In the genomic region with DNA sequence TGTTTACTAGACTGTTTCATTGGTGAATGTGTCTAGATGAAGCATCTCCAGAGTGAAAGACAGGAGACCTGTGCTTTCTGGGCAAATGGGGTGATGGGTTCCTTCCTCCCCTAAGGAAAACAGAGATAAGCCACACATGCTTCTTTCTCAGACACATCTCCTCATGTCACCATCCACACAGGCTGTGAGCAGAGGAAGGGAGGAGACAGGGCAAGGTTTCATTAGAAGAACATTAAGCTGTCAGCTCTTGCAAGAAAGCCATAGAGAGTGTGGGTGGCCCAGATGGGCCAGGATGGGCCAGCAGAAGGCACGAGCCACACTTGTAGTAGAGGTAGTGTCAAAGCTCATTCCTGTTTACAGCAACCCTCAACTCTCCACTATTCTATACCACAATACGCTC, we compare ENCODE assay signal across 32 mouse cellular contexts. TPM values are rescaled to one million over a fixed set of nuclear protein-coding genes. Genes with fewer than 3 reads are reported as not detected.
A peak's percentile ranks its signal among the peaks of the same experiment; 100 is the strongest.
DNase-seq lines count a peak whose midpoint lies in the region; ATAC-seq and TF ChIP-seq lines count a peak whose summit lies in the region.
"Had no signal": no experiment of that assay in that cellular context is flagged by ENCODE, and none has a peak within 500 bp of the region (broad histone marks: within the 10 kb centered on the region; RNA-seq: fewer than 3 reads in every experiment).

No protein-coding gene starts in this region.

- no peaks in the 10 kb centered on the region for H3K27me3 ChIP-seq in intestine, embryonic 14.5 days (replicated peaks; ENCODE audit: control insufficient read depth, insufficient read depth, low read length)
- H3K27me3 ChIP-seq in intestine, postnatal 0 days (replicated peaks; ENCODE audit: control insufficient read depth, insufficient read depth, low read length), result no peaks in the 10 kb centered on the region
- H3K27me3 ChIP-seq in kidney, postnatal 0 days (ENCODE audit: insufficient read depth, low read length), result no peaks in the 10 kb centered on the region
- H3K27me3 ChIP-seq in kidney, embryonic 16.5 days (ENCODE audit: insufficient read depth, low read length), result no peaks in the 10 kb centered on the region
- H3K27me3 ChIP-seq: CH12.LX; embryonic facial prominence, embryonic 13.5 days; heart, embryonic 12.5 days; heart, embryonic 15.5 days; hindbrain, embryonic 15.5 days had no signal

- TF ChIP-seq POLR2A in embryonic fibroblast, embryonic 13.5 days (IDR thresholded peaks at IDR 0.05; ENCODE audit: low read depth, low read length), result no peak

- H3K9me3 ChIP-seq in intestine, embryonic 14.5 days (ENCODE audit: control insufficient read depth, low read length), result no peaks in the 10 kb centered on the region
- no peaks in the 10 kb centered on the region for H3K9me3 ChIP-seq in intestine, postnatal 0 days (ENCODE audit: control insufficient read depth)
- H3K9me3 ChIP-seq in kidney, postnatal 0 days (replicated peaks; ENCODE audit: low read length), result no peaks in the 10 kb centered on the region
- no peaks in the 10 kb centered on the region for H3K9me3 ChIP-seq in kidney, embryonic 16.5 days (ENCODE audit: low read length)
- H3K9me3 ChIP-seq: embryonic facial prominence, embryonic 10.5 days; embryonic facial prominence, embryonic 13.5 days; G1E; heart, embryonic 12.5 days; heart, embryonic 15.5 days; hindbrain, embryonic 15.5 days had no signal

- ATAC-seq in intestine, embryonic 14.5 days (replicated peaks; ENCODE audit: low FRiP score, low TSS enrichment, low read depth), result no peak
- no peak for ATAC-seq in intestine, postnatal 0 days
- no peak for ATAC-seq in kidney, postnatal 0 days (replicated peaks; ENCODE audit: low FRiP score, low read depth)
- ATAC-seq in kidney, embryonic 16.5 days (ENCODE audit: low FRiP score, low TSS enrichment), result no peak
- ATAC-seq in erythroid progenitor cell, adult 5-6 weeks (replicated peaks; ENCODE audit: low FRiP score, poor library complexity, severe bottlenecking), result no peak
- ATAC-seq: forebrain, embryonic 14.5 days; forebrain, postnatal 0 days had no signal

- no peak overlapping the region for H3K4me3 ChIP-seq in intestine, embryonic 14.5 days (ENCODE audit: low read depth, low read length)
- no peak overlapping the region for H3K4me3 ChIP-seq in intestine, postnatal 0 days (ENCODE audit: low read depth, low read length)
- no peak overlapping the region for H3K4me3 ChIP-seq in kidney, postnatal 0 days (replicated peaks; ENCODE audit: low read depth, low read length)
- no peak overlapping the region for H3K4me3 ChIP-seq in kidney, embryonic 16.5 days (ENCODE audit: low read length)
- no peak overlapping the region for H3K4me3 ChIP-seq in embryonic fibroblast, embryonic 13.5 days (ENCODE audit: insufficient read depth, low read length)
- H3K4me3 ChIP-seq: embryonic facial prominence, embryonic 10.5 days; embryonic facial prominence, embryonic 13.5 days; gastrocnemius, adult 2 months; heart, embryonic 12.5 days; heart, embryonic 15.5 days; hindbrain, embryonic 15.5 days had no signal

- no peak overlapping the region for H3K27ac ChIP-seq in intestine, embryonic 14.5 days (ENCODE audit: low read depth)
- H3K27ac ChIP-seq in intestine, postnatal 0 days (ENCODE audit: low read depth, low read length), result no peak overlapping the region
- H3K27ac ChIP-seq in kidney, postnatal 0 days, result no peak overlapping the region
- H3K27ac ChIP-seq in kidney, embryonic 16.5 days (ENCODE audit: low read length), result no peak overlapping the region
- H3K27ac ChIP-seq in embryonic fibroblast, embryonic 13.5 days (ENCODE audit: insufficient read depth, low read length), result peak overlapping the region; percentile 39; the same call in 1 of the 2 replicates
- H3K27ac ChIP-seq: embryonic facial prominence, embryonic 10.5 days; embryonic facial prominence, embryonic 13.5 days; gastrocnemius, adult 2 months; heart, embryonic 15.5 days; hindbrain, embryonic 15.5 days had no signal

- H3K4me2 ChIP-seq in intestine, embryonic 14.5 days (ENCODE audit: low read length), result no peak overlapping the region
- no peak overlapping the region for H3K4me2 ChIP-seq in intestine, postnatal 0 days (replicated peaks; ENCODE audit: low read depth)
- H3K4me2 ChIP-seq in kidney, postnatal 0 days (ENCODE audit: low read length), result no peak overlapping the region
- H3K4me2 ChIP-seq in kidney, embryonic 16.5 days (replicated peaks; ENCODE audit: low read depth, low read length), result no peak overlapping the region
- H3K4me2 ChIP-seq: embryonic facial prominence, embryonic 13.5 days; heart, embryonic 12.5 days; heart, embryonic 15.5 days; hindbrain, embryonic 15.5 days had no signal

- TF ChIP-seq CTCF in intestine, postnatal 0 days (IDR thresholded peaks at IDR 0.05; ENCODE audit: low read depth), result no peak
- TF ChIP-seq CTCF in kidney, postnatal 0 days (IDR thresholded peaks at IDR 0.05; ENCODE audit: low read depth), result no peak
- no peak for TF ChIP-seq CTCF in embryonic fibroblast, embryonic 13.5 days (IDR thresholded peaks at IDR 0.05; ENCODE audit: borderline replicate concordance, insufficient read depth, low read length)

- H3K4me1 ChIP-seq in intestine, embryonic 14.5 days (replicated peaks; ENCODE audit: control insufficient read depth, insufficient read depth, low read length), result 0 out of 2 replicates have a peak, but pooled peaks cover 3% of the 10 kb centered on the region
- H3K4me1 ChIP-seq in intestine, postnatal 0 days (replicated peaks; ENCODE audit: control insufficient read depth, insufficient read depth, low read length), result no peaks in the 10 kb centered on the region
- no peaks in the 10 kb centered on the region for H3K4me1 ChIP-seq in kidney, postnatal 0 days (replicated peaks; ENCODE audit: insufficient read depth, low read length)
- peaks cover 14% of the 10 kb centered on the region for H3K4me1 ChIP-seq in kidney, embryonic 16.5 days (ENCODE audit: insufficient read depth, low read length)
- H3K4me1 ChIP-seq in embryonic fibroblast, embryonic 13.5 days (ENCODE audit: control insufficient read depth, insufficient read depth, low read length), result peaks cover 8% of the 10 kb centered on the region

- DNase-seq in intestine, embryonic 14.5 days (ENCODE audit: low spot score), result peak; percentile 27
- peak; percentile 22 for DNase-seq in kidney, postnatal 0 days (ENCODE audit: low spot score)
- DNase-seq in gastrocnemius, postnatal 10 days, result no peak
- DNase-seq: adrenal gland, adult 2 months; adrenal gland, postnatal 14 days; B cell, adult 2 months; cerebellum, adult 11-12 months; cerebellum, adult 8-10 months; cerebellum, postnatal 10 days; cerebellum, postnatal 36 days; embryo, embryonic 11 days; forebrain, postnatal 0 days; gastrocnemius, adult 2 months; gastrocnemius, postnatal 25 days; heart, adult 18-20 months; heart, postnatal 10 days; heart, postnatal 36 days had no signal

- 80% methylated on average over 2 of the region's 2 CpGs for WGBS in intestine, embryonic 14.5 days
- WGBS in intestine, postnatal 0 days, result 79% methylated on average over 2 of the region's 2 CpGs
- 48% methylated on average over 2 of the region's 2 CpGs for WGBS in kidney, postnatal 0 days
- WGBS in kidney, embryonic 16.5 days, result 53% methylated on average over 2 of the region's 2 CpGs

- no peak overlapping the region for H3K9ac ChIP-seq in intestine, embryonic 14.5 days (ENCODE audit: low read length)
- no peak overlapping the region for H3K9ac ChIP-seq in intestine, postnatal 0 days (ENCODE audit: low read depth, low read length)
- H3K9ac ChIP-seq in kidney, postnatal 0 days (ENCODE audit: low read depth, low read length), result no peak overlapping the region
- no peak overlapping the region for H3K9ac ChIP-seq in kidney, embryonic 16.5 days (replicated peaks; ENCODE audit: low read length)
- H3K9ac ChIP-seq: embryonic facial prominence, embryonic 13.5 days; forebrain, postnatal 0 days; heart, embryonic 12.5 days; heart, embryonic 15.5 days; hindbrain, embryonic 15.5 days had no signal

- no peaks in the 10 kb centered on the region for H3K36me3 ChIP-seq in intestine, embryonic 14.5 days (ENCODE audit: control insufficient read depth, insufficient read depth, low read length)
- H3K36me3 ChIP-seq in intestine, postnatal 0 days (ENCODE audit: control insufficient read depth, insufficient read depth), result no peaks in the 10 kb centered on the region
- H3K36me3 ChIP-seq in kidney, postnatal 0 days (ENCODE audit: insufficient read depth, low read length), result no peaks in the 10 kb centered on the region
- no peaks in the 10 kb centered on the region for H3K36me3 ChIP-seq in kidney, embryonic 16.5 days (ENCODE audit: insufficient read depth, low read length)
- H3K36me3 ChIP-seq: embryonic facial prominence, embryonic 10.5 days; embryonic facial prominence, embryonic 13.5 days; G1E; heart, embryonic 12.5 days; heart, embryonic 15.5 days; hindbrain, embryonic 15.5 days had no signal

RNA-seq across cellular contexts. Expression of a gene that starts 5.0 kb away (rescaled TPM):
- polyA plus RNA-seq in intestine, embryonic 14.5 days (2014; fragmentation: Nextera tagmentation; extraction: Ambion mirVana), result not detected in 2 replicates
- not detected in 2 replicates for polyA plus RNA-seq in intestine, postnatal 0 days (2015; fragmentation: Nextera tagmentation; extraction: Ambion mirVana)
- 1.1 TPM in 2 replicates for polyA plus RNA-seq in kidney, postnatal 0 days (2015; fragmentation: Nextera tagmentation; extraction: Ambion mirVana)
- polyA plus RNA-seq in kidney, embryonic 16.5 days (2015; fragmentation: Nextera tagmentation; extraction: Ambion mirVana), result 3.7 and 5.3 TPM in 2 replicates
- not detected in 2 replicates for polyA plus RNA-seq in embryonic fibroblast, embryonic 13.5 days (2011; ENCODE audit: insufficient read length, low read depth, missing spikeins)
- total RNA-seq in gastrocnemius, postnatal 10 days (2021), result not detected
- 4.2 TPM in 1 of 2 replicates, not detected in the other for total RNA-seq in erythroid progenitor cell, adult 5-6 weeks (2015; ENCODE audit: low replicate concordance)
- total RNA-seq in erythroid progenitor cell, adult 5-6 weeks (2017; ENCODE audit: low replicate concordance), result not detected in 2 replicates
- total RNA-seq: adrenal gland, adult 2 months; adrenal gland, postnatal 14 days; adrenal gland, postnatal 4 days; CH12.LX; gastrocnemius, adult 2 months; gastrocnemius, postnatal 25 days; heart, adult 18-20 months; heart, postnatal 10 days; heart, postnatal 36 days had no signal
- polyA plus RNA-seq: adrenal gland, adult 2 months; G1E; heart, embryonic 12.5 days had no signal

RNA-seq across cellular contexts. Expression of a gene that starts 58.1 kb away (rescaled TPM):
- not detected in 2 replicates for polyA plus RNA-seq in intestine, embryonic 14.5 days (2014; fragmentation: Nextera tagmentation; extraction: Ambion mirVana)
- not detected in 2 replicates for polyA plus RNA-seq in intestine, postnatal 0 days (2015; fragmentation: Nextera tagmentation; extraction: Ambion mirVana)
- polyA plus RNA-seq in kidney, postnatal 0 days (2015; fragmentation: Nextera tagmentation; extraction: Ambion mirVana), result not detected in 2 replicates
- polyA plus RNA-seq in kidney, embryonic 16.5 days (2015; fragmentation: Nextera tagmentation; extraction: Ambion mirVana), result not detected in 2 replicates
- polyA plus RNA-seq in embryonic fibroblast, embryonic 13.5 days (2011; ENCODE audit: insufficient read length, low read depth, missing spikeins), result not detected in 2 replicates
- total RNA-seq in gastrocnemius, postnatal 10 days (2021), result not detected
- total RNA-seq in erythroid progenitor cell, adult 5-6 weeks (2015; ENCODE audit: low replicate concordance), result not detected in 2 replicates
- not detected in 2 replicates for total RNA-seq in erythroid progenitor cell, adult 5-6 weeks (2017; ENCODE audit: low replicate concordance)
- total RNA-seq: adrenal gland, adult 2 months; adrenal gland, postnatal 14 days; adrenal gland, postnatal 4 days; CH12.LX; gastrocnemius, adult 2 months; gastrocnemius, postnatal 25 days had no signal
- polyA plus RNA-seq: adrenal gland, adult 2 months; embryonic facial prominence, embryonic 10.5 days; embryonic facial prominence, embryonic 13.5 days; G1E; gonadal fat pad, adult 2 months; heart, embryonic 12.5 days; hindbrain, embryonic 11.5 days; hindbrain, embryonic 15.5 days had no signal
